Mouse (Mus musculus): ENCODE results near the gene Wfikkn2.

- TF ChIP-seq EP300 (IDR thresholded peaks at IDR 0.05; ENCODE audit: insufficient read depth, low read depth, low read length) (no peak), CTCF (IDR thresholded peaks at IDR 0.05; ENCODE audit: low read depth, low read length) (no peak)
Observed at GRCm38 (mm10) chr11:94228416-94228815, 17.4 kb downstream of the Wfikkn2 start.
